Mouse (Mus musculus) neural tube, embryonic 12.5 days (tissue): ENCODE measurements at regions not wholly inside any gene's neighbourhood (a gene's known extent, or its start where the extent isn't known, plus 50 kb on each side); places are given as distances from the start of the nearest gene placed in this dataset.

ENCODE experiments used
- ATAC-seq: fragments of 200-750 bp; cut with Nextera tagmentation; 2 replicates; pipeline ENCODE4 v1.8.0; 2017; ENCODE audit warnings: low read depth, mild to moderate bottlenecking, moderate TSS enrichment, moderate library complexity; ENCODE audit not compliant: low FRiP score
- H3K27ac ChIP-seq: fragments of 300-500 bp; sonication (generic); 2 replicates; pipeline ENCODE4 v1.5.1; 2016
- H3K27me3 ChIP-seq: fragments of 300-500 bp; sonication (generic); replicated peaks from 2 replicates; pipeline ENCODE4 v1.6.1; 2016; ENCODE audit warnings: mild to moderate bottlenecking
- H3K36me3 ChIP-seq: fragments of 300-500 bp; sonication (generic); 2 replicates; pipeline ENCODE4 v1.6.1; 2016; ENCODE audit warnings: mild to moderate bottlenecking
- H3K4me1 ChIP-seq: fragments of 300-500 bp; sonication (generic); 2 replicates; pipeline ENCODE4 v1.6.1; 2016
- H3K4me2 ChIP-seq: fragments of 300-500 bp; sonication (generic); replicated peaks from 2 replicates; pipeline ENCODE4 v1.6.1; 2016; ENCODE audit warnings: mild to moderate bottlenecking
- H3K4me3 ChIP-seq: fragments of 300-500 bp; sonication (generic); 2 replicates; pipeline ENCODE4 v1.5.1; 2016
- H3K9ac ChIP-seq: fragments of 300-500 bp; sonication (generic); 2 replicates; pipeline ENCODE4 v1.6.1; 2016; ENCODE audit warnings: mild to moderate bottlenecking
- H3K9me3 ChIP-seq: fragments of 300-500 bp; sonication (generic); 2 replicates; pipeline ENCODE4 v1.6.1; 2016; ENCODE audit warnings: mild to moderate bottlenecking
- WGBS: fragments of 180-500 bp; shearing (Covaris S2); methylation state at CpG from one replicate; pipeline ENCODE4 v1.1.7; 2016; 5-methylcytosine and 5-hydroxymethylcytosine counted together

- Histone ChIP-seq H3K27me3 (no peaks in the 10 kb centered on the region), H3K4me1 (peaks cover 5% of the 10 kb centered on the region), H3K9ac (no peak overlapping the region), H3K36me3 (no peaks in the 10 kb centered on the region), H3K9me3 (no peaks in the 10 kb centered on the region), H3K27ac (no peak overlapping the region), H3K4me3 (no peak overlapping the region), H3K4me2 (no peak overlapping the region)
- no peak for ATAC-seq
- WGBS, result 65% methylated on average over 7 of the region's 7 CpGs
Measured at GRCm38 (mm10) chr12:73466484-73466883, 79.7 kb downstream of the Tmem30b start.

GRCm38 (mm10) chr12:73465975-73466374 is 80.2 kb downstream of the Tmem30b start:
- no peak overlapping the region for H3K9ac ChIP-seq
- no peak for ATAC-seq
- no peaks in the 10 kb centered on the region for H3K27me3 ChIP-seq
- WGBS, result 80% methylated on average over 5 of the region's 5 CpGs
- H3K27ac ChIP-seq, result no peak overlapping the region
- no peaks in the 10 kb centered on the region for H3K36me3 ChIP-seq
- H3K4me1 ChIP-seq, result peaks cover 5% of the 10 kb centered on the region
- no peak overlapping the region for H3K4me3 ChIP-seq
- no peaks in the 10 kb centered on the region for H3K9me3 ChIP-seq
- H3K4me2 ChIP-seq, result no peak overlapping the region

- no peaks in the 10 kb centered on the region for H3K27me3 ChIP-seq
- peaks cover 13% of the 10 kb centered on the region for H3K4me1 ChIP-seq
Measured at GRCm38 (mm10) chr12:73464311-73464710, 81.9 kb downstream of the Tmem30b start.

GRCm38 (mm10) chr12:73462091-73462490 is 84.1 kb downstream of the Tmem30b start:
- no peak overlapping the region for H3K27ac ChIP-seq

More at GRCm38 (mm10) chr12:73464311-73464710, 81.9 kb downstream of the Tmem30b start:
- Histone ChIP-seq H3K4me3 (no peak overlapping the region), H3K36me3 (no peaks in the 10 kb centered on the region), H3K9ac (no peak overlapping the region), H3K4me2 (no peak overlapping the region), H3K9me3 (no peaks in the 10 kb centered on the region), H3K27ac (no peak overlapping the region)
- 87% methylated on average over 5 of the region's 5 CpGs for WGBS
- no peak for ATAC-seq

GRCm38 (mm10) chr12:73460291-73460761 is 85.9 kb downstream of the Tmem30b start:
- Histone ChIP-seq H3K36me3 (no peaks in the 10 kb centered on the region), H3K4me3 (no peak overlapping the region), H3K27ac (no peak overlapping the region), H3K9me3 (no peaks in the 10 kb centered on the region), H3K9ac (no peak overlapping the region), H3K4me1 (peaks cover 13% of the 10 kb centered on the region), H3K27me3 (no peaks in the 10 kb centered on the region), H3K4me2 (no peak overlapping the region)
- no peak for ATAC-seq
- 36% methylated on average over 2 of the region's 2 CpGs for WGBS

More at GRCm38 (mm10) chr12:73462091-73462490, 84.1 kb downstream of the Tmem30b start:
- Histone ChIP-seq H3K4me1 (peaks cover 13% of the 10 kb centered on the region), H3K36me3 (no peaks in the 10 kb centered on the region), H3K9me3 (no peaks in the 10 kb centered on the region), H3K4me2 (no peak overlapping the region), H3K9ac (no peak overlapping the region), H3K27me3 (no peaks in the 10 kb centered on the region), H3K4me3 (no peak overlapping the region)
- 43% methylated on average over 5 of the region's 5 CpGs for WGBS
- no peak for ATAC-seq

- H3K36me3 ChIP-seq, result no peaks in the 10 kb centered on the region
- H3K27ac ChIP-seq, result no peak overlapping the region
- H3K4me1 ChIP-seq, result 0 out of 2 replicates have a peak, but pooled peaks cover 10% of the 10 kb centered on the region
- no peak overlapping the region for H3K4me2 ChIP-seq
- H3K27me3 ChIP-seq, result no peaks in the 10 kb centered on the region
- no peak overlapping the region for H3K9ac ChIP-seq
- no peak overlapping the region for H3K4me3 ChIP-seq
- H3K9me3 ChIP-seq, result no peaks in the 10 kb centered on the region
- 82% methylated on average over 3 of the region's 3 CpGs for WGBS
- no peak for ATAC-seq
Measured at GRCm38 (mm10) chr12:73451257-73451656, 94.9 kb downstream of the Tmem30b start.

- no peaks in the 10 kb centered on the region for H3K36me3 ChIP-seq
- no peak overlapping the region for H3K4me2 ChIP-seq
- H3K9me3 ChIP-seq, result no peaks in the 10 kb centered on the region
- H3K27me3 ChIP-seq, result no peaks in the 10 kb centered on the region
- H3K4me1 ChIP-seq, result 0 out of 2 replicates have a peak, but pooled peaks cover 10% of the 10 kb centered on the region
- H3K27ac ChIP-seq, result no peak overlapping the region
- no peak overlapping the region for H3K4me3 ChIP-seq
- H3K9ac ChIP-seq, result no peak overlapping the region
- no peak for ATAC-seq
- 81% methylated on average over 4 of the region's 4 CpGs for WGBS
Measured at GRCm38 (mm10) chr12:73450541-73450940, 95.7 kb downstream of the Tmem30b start.

GRCm38 (mm10) chr12:73449911-73450520 is 96.2 kb downstream of the Tmem30b start:
- Histone ChIP-seq H3K27me3 (no peaks in the 10 kb centered on the region), H3K9ac (no peak overlapping the region), H3K9me3 (no peaks in the 10 kb centered on the region), H3K27ac (no peak overlapping the region), H3K36me3 (no peaks in the 10 kb centered on the region), H3K4me2 (no peak overlapping the region), H3K4me1 (0 out of 2 replicates have a peak, but pooled peaks cover 10% of the 10 kb centered on the region), H3K4me3 (no peak overlapping the region)
- ATAC-seq, result no peak
- WGBS, result 55% methylated on average over 9 of the region's 9 CpGs

- H3K9me3 ChIP-seq, result no peaks in the 10 kb centered on the region
- H3K27ac ChIP-seq, result no peak overlapping the region
- no peak for ATAC-seq
- H3K4me3 ChIP-seq, result no peak overlapping the region
- H3K9ac ChIP-seq, result no peak overlapping the region
- 0 out of 2 replicates have a peak, but pooled peaks cover 10% of the 10 kb centered on the region for H3K4me1 ChIP-seq
- H3K4me2 ChIP-seq, result no peak overlapping the region
- no peaks in the 10 kb centered on the region for H3K36me3 ChIP-seq
- 79% methylated on average over 9 of the region's 9 CpGs for WGBS
- no peaks in the 10 kb centered on the region for H3K27me3 ChIP-seq
Measured at GRCm38 (mm10) chr12:73449069-73449468, 97.1 kb downstream of the Tmem30b start.

GRCm38 (mm10) chr12:73448388-73448965 is 97.7 kb downstream of the Tmem30b start:
- Histone ChIP-seq H3K36me3 (no peaks in the 10 kb centered on the region), H3K27me3 (no peaks in the 10 kb centered on the region), H3K4me3 (no peak overlapping the region), H3K9me3 (no peaks in the 10 kb centered on the region), H3K27ac (no peak overlapping the region), H3K4me2 (no peak overlapping the region), H3K9ac (no peak overlapping the region), H3K4me1 (0 out of 2 replicates have a peak, but pooled peaks cover 10% of the 10 kb centered on the region)
- WGBS, result 36% methylated on average over 10 of the region's 10 CpGs
- ATAC-seq, result no peak

GRCm38 (mm10) chr12:73447172-73447571 is 99.0 kb downstream of the Tmem30b start:
- Histone ChIP-seq H3K4me1 (0 out of 2 replicates have a peak, but pooled peaks cover 10% of the 10 kb centered on the region), H3K4me3 (no peak overlapping the region), H3K27me3 (no peaks in the 10 kb centered on the region), H3K9ac (no peak overlapping the region), H3K9me3 (no peaks in the 10 kb centered on the region), H3K36me3 (no peaks in the 10 kb centered on the region), H3K4me2 (no peak overlapping the region), H3K27ac (no peak overlapping the region)
- no peak for ATAC-seq
- WGBS, result 91% methylated on average over 6 of the region's 6 CpGs

- H3K4me1 ChIP-seq, result 0 out of 2 replicates have a peak, but pooled peaks cover 10% of the 10 kb centered on the region
- H3K9me3 ChIP-seq, result no peaks in the 10 kb centered on the region
- no peaks in the 10 kb centered on the region for H3K27me3 ChIP-seq
- H3K4me2 ChIP-seq, result no peak overlapping the region
- ATAC-seq, result no peak
- no peak overlapping the region for H3K4me3 ChIP-seq
- no peak overlapping the region for H3K27ac ChIP-seq
- H3K36me3 ChIP-seq, result no peaks in the 10 kb centered on the region
- WGBS, result 96% methylated on average over 7 of the region's 7 CpGs
- H3K9ac ChIP-seq, result no peak overlapping the region
Measured at GRCm38 (mm10) chr12:73446148-73446547, 100.0 kb downstream of the Tmem30b start.
